Mouse (Mus musculus) CH12.LX (cell line): ENCODE results near the gene Cttnbp2. TPM values are rescaled to one million over a fixed set of nuclear protein-coding genes. Genes with fewer than 3 reads are reported as not detected.

ENCODE experiments used
- DNase-seq: peaks from one replicate; pipeline ENCODE4 v3.0.0-alpha.2; 2013; ENCODE audit errors: extremely low read depth
- H3K27ac ChIP-seq: 2 replicates; pipeline ENCODE4 v1.5.1; 2012; ENCODE audit warnings: low read depth, mild to moderate bottlenecking, control low read depth, moderate library complexity; ENCODE audit not compliant: insufficient read depth
- H3K27me3 ChIP-seq: replicated peaks from 2 replicates; pipeline ENCODE3; 2012; ENCODE audit warnings: inconsistent platforms
- H3K36me3 ChIP-seq, 2 experiments: replicated peaks in 1 of 2; 2 replicates each; pipeline versions ENCODE3 to v1.6.1; 2012; ENCODE audit warnings: inconsistent platforms in 1 of 2, low read length in 1 of 2, mild to moderate bottlenecking in 1 of 2, mixed read lengths in 1 of 2, moderate library complexity in 1 of 2; ENCODE audit not compliant: control insufficient read depth in 1 of 2, insufficient read depth in 1 of 2
- H3K4me1 ChIP-seq, 2 experiments: 2 replicates each; pipeline ENCODE4 v1.6.1; 2012; ENCODE audit warnings: inconsistent platforms in 1 of 2, moderate library complexity in 1 of 2; ENCODE audit not compliant: insufficient read depth in 2 of 2, control insufficient read depth in 1 of 2
- H3K4me2 ChIP-seq: 2 replicates; pipeline ENCODE4 v1.6.1; 2012; ENCODE audit warnings: low read depth, mild to moderate bottlenecking, control low read depth; ENCODE audit not compliant: poor library complexity, insufficient read depth, severe bottlenecking
- H3K4me3 ChIP-seq, 3 experiments: fragments of 150-350 bp in 1 of 3; sonication (generic) in 1 of 3; replicated peaks in 1 of 3; 2 replicates each; pipeline versions ENCODE3 to v1.5.1; 2011 to 2012; ENCODE audit warnings: low read depth in 2 of 3, low read length in 2 of 3, mild to moderate bottlenecking in 2 of 3, moderate library complexity in 2 of 3, control low read depth in 1 of 3, improper control_type of control experiment in 1 of 3, inconsistent platforms in 1 of 3, mixed read lengths in 1 of 3; ENCODE audit not compliant: poor library complexity in 1 of 3
- H3K79me2 ChIP-seq: replicated peaks from 2 replicates; pipeline ENCODE4 v1.6.1; 2012; ENCODE audit warnings: mild to moderate bottlenecking, moderate library complexity; ENCODE audit not compliant: control insufficient read depth, poor library complexity, insufficient read depth, severe bottlenecking; ENCODE audit errors: extremely low read depth
- H3K9ac ChIP-seq: 2 replicates; pipeline ENCODE4 v1.6.1; 2012; ENCODE audit warnings: low read depth, mild to moderate bottlenecking, control low read depth, moderate library complexity; ENCODE audit not compliant: insufficient read depth
- H3K9me3 ChIP-seq: replicated peaks from 2 replicates; pipeline ENCODE3; 2012; ENCODE audit warnings: low read length, inconsistent platforms, mixed read lengths
- BHLHE40 ChIP-seq: IDR thresholded peaks from 2 replicates; pipeline ENCODE4 v1.6.1; 2011; ENCODE audit warnings: mild to moderate bottlenecking, low read depth, low read length, improper control_type of control experiment
- CHD1 ChIP-seq: IDR thresholded peaks from 2 replicates; pipeline ENCODE4 v1.6.1; 2012; ENCODE audit warnings: low read depth, low read length, improper control_type of control experiment, inconsistent platforms
- CTCF ChIP-seq, 2 experiments: IDR thresholded peaks in 1 of 2; conservative IDR thresholded peaks in 1 of 2; 2 replicates each; pipeline ENCODE4 v1.5.1; 2011 to 2012; ENCODE audit warnings: low read depth in 2 of 2, low read length in 2 of 2, improper control_type of control experiment in 1 of 2, inconsistent platforms in 1 of 2, mild to moderate bottlenecking in 1 of 2, moderate library complexity in 1 of 2
- E2F4 ChIP-seq: IDR thresholded peaks from 2 replicates; pipeline ENCODE4 v1.6.1; 2011; ENCODE audit warnings: low read depth, low read length, improper control_type of control experiment; ENCODE audit not compliant: insufficient replicate concordance
- ELF1 ChIP-seq: IDR thresholded peaks from 2 replicates; pipeline ENCODE4 v1.6.1; 2014; ENCODE audit warnings: low read depth, mild to moderate bottlenecking, inconsistent platforms, low read length, improper control_type of control experiment
- EP300 ChIP-seq: IDR thresholded peaks from 2 replicates; pipeline ENCODE4 v1.6.1; 2011; ENCODE audit warnings: low read length, improper control_type of control experiment
- ETS1 ChIP-seq: conservative IDR thresholded peaks from 2 replicates; pipeline ENCODE4 v1.6.1; 2012; ENCODE audit warnings: low read depth, mild to moderate bottlenecking, inconsistent platforms, low read length, improper control_type of control experiment, moderate library complexity
- GABPA ChIP-seq: IDR thresholded peaks from 2 replicates; pipeline ENCODE4 v1.6.1; 2012; ENCODE audit warnings: low read depth, low read length, improper control_type of control experiment, inconsistent platforms; ENCODE audit not compliant: insufficient replicate concordance
- HCFC1 ChIP-seq: IDR thresholded peaks from 2 replicates; pipeline ENCODE4 v1.6.1; 2012; ENCODE audit warnings: low read depth, mild to moderate bottlenecking, inconsistent platforms, low read length, improper control_type of control experiment
- IRF4 ChIP-seq: IDR thresholded peaks from 2 replicates; pipeline ENCODE4 v1.6.1; 2014; ENCODE audit warnings: low read depth, mild to moderate bottlenecking, inconsistent platforms, low read length, improper control_type of control experiment
- JUND ChIP-seq: conservative IDR thresholded peaks from 2 replicates; pipeline ENCODE4 v1.6.1; 2011; ENCODE audit warnings: low read depth, low read length, improper control_type of control experiment
- KAT2A ChIP-seq: IDR thresholded peaks from 2 replicates; pipeline ENCODE4 v1.6.1; 2012; ENCODE audit warnings: low read length, improper control_type of control experiment, inconsistent platforms; ENCODE audit not compliant: insufficient replicate concordance
- MAX ChIP-seq: IDR thresholded peaks from 2 replicates; pipeline ENCODE4 v1.6.1; 2011; ENCODE audit warnings: low read length, improper control_type of control experiment
- MAZ ChIP-seq: IDR thresholded peaks from 2 replicates; pipeline ENCODE4 v1.6.1; 2012; ENCODE audit warnings: low read depth, mild to moderate bottlenecking, inconsistent platforms, low read length, improper control_type of control experiment, moderate library complexity
- MEF2A ChIP-seq: IDR thresholded peaks from 2 replicates; pipeline ENCODE4 v1.6.1; 2014; ENCODE audit warnings: low read depth, mild to moderate bottlenecking, inconsistent platforms, low read length, improper control_type of control experiment, borderline replicate concordance
- MYC ChIP-seq: IDR thresholded peaks from 2 replicates; pipeline ENCODE4 v1.6.1; 2011; ENCODE audit warnings: low read depth, mild to moderate bottlenecking, improper control_type of control experiment, low read length
- NRF1 ChIP-seq: IDR thresholded peaks from 2 replicates; pipeline ENCODE4 v1.6.1; 2014; ENCODE audit warnings: low read depth, mild to moderate bottlenecking, inconsistent platforms, low read length, improper control_type of control experiment, moderate library complexity
- PAX5 ChIP-seq: IDR thresholded peaks from 2 replicates; pipeline ENCODE4 v1.6.1; 2012; ENCODE audit warnings: low read length, inconsistent platforms, mixed read lengths
- POLR2A ChIP-seq: IDR thresholded peaks from 2 replicates; pipeline ENCODE4 v1.6.1; 2011; ENCODE audit warnings: low read depth, mild to moderate bottlenecking, improper control_type of control experiment, low read length
- RAD21 ChIP-seq: IDR thresholded peaks from 2 replicates; pipeline ENCODE4 v1.6.1; 2011; ENCODE audit warnings: low read depth, mild to moderate bottlenecking, low read length, improper control_type of control experiment, moderate library complexity
- RCOR1 ChIP-seq: conservative IDR thresholded peaks from 2 replicates; pipeline ENCODE4 v1.6.1; 2012; ENCODE audit warnings: low read depth, mild to moderate bottlenecking, inconsistent platforms, low read length, improper control_type of control experiment
- SMC3 ChIP-seq: IDR thresholded peaks from 2 replicates; pipeline ENCODE4 v1.6.1; 2011; ENCODE audit warnings: low read depth, low read length, improper control_type of control experiment
- TBP ChIP-seq: conservative IDR thresholded peaks from 2 replicates; pipeline ENCODE4 v1.6.1; 2011; ENCODE audit warnings: low read depth, low read length, improper control_type of control experiment
- UBTF ChIP-seq: IDR thresholded peaks from 2 replicates; pipeline ENCODE4 v1.6.1; 2012; ENCODE audit warnings: low read depth, mild to moderate bottlenecking, inconsistent platforms, low read length, improper control_type of control experiment, moderate library complexity
- USF1 ChIP-seq: IDR thresholded peaks from 2 replicates; pipeline ENCODE4 v1.6.1; 2014; ENCODE audit warnings: low read depth, mild to moderate bottlenecking, inconsistent platforms, low read length, improper control_type of control experiment
- USF2 ChIP-seq: conservative IDR thresholded peaks from 2 replicates; pipeline ENCODE4 v1.6.1; 2011; ENCODE audit warnings: low read depth, low read length, improper control_type of control experiment
- ZC3H11A ChIP-seq: IDR thresholded peaks from 2 replicates; pipeline ENCODE4 v1.6.1; 2012; ENCODE audit warnings: low read depth, mild to moderate bottlenecking, inconsistent platforms, low read length, improper control_type of control experiment
- ZNF384 ChIP-seq: IDR thresholded peaks from 2 replicates; pipeline ENCODE4 v1.6.1; 2012; ENCODE audit warnings: low read depth, low read length, improper control_type of control experiment, inconsistent platforms
- dilution Hi-C: fragments of 300-500 bp; cut with MboI; formaldehyde crosslinking; loops from 2 replicates; pipeline ENCODE4 v1.14.3; 2020; ENCODE audit warnings: low sequenced_read_pairs; ENCODE audit not compliant: extremely low pct_unique_long_range_greater_than_20kb, extremely low pct_ligation_motif_present
- in situ Hi-C: fragments of 300-500 bp; cut with MboI; formaldehyde crosslinking; loops from 3 replicates; pipeline ENCODE4 v1.14.3; 2019; ENCODE audit warnings: low sequenced_read_pairs, low pct_ligation_motif_present, low pct_unique_long_range_greater_than_20kb, mixed read lengths
- polyA plus RNA-seq: library from polyadenylated mRNA; unstranded; fragments of >175 nt; gene quantifications from 2 replicates; pipeline ENCODE4 v1.2.1, GENCODE M21; 2012; ENCODE audit warnings: low read depth; ENCODE audit not compliant: insufficient read length
- total RNA-seq, 2 experiments: library from RNA; depleted of rRNA; stranded (reverse); fragments of 300-350 nt in 1 of 2; fragments of >200 nt in 1 of 2; gene quantifications; 2 replicates each; pipeline ENCODE4 v1.2.3; 2012 to 2014

Gene Cttnbp2
- total and polyA plus RNA-seq, 3 experiments, result 1.1 to 1.7 (median 1.5) TPM

DNA sequence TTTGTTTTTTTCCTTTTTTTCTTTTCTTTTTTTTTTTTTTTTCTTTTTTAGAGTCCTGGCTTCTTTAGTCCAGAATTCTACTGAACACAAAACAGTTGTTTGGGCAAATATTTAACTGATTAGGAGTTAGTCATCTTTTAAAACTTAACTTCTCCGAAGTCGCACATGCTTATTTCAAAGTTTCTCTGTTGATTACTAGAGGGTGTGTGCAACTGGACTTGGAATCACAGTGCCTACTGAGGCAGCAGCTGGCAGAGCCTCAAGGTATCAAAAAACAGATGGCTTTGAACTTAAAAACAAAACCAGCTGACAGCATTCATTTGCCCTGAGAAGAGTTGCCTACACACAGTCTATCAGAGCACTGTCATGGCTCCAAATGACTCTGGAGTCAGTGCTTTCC, 82.8 kb downstream of the Cttnbp2 start:
- H3K27ac ChIP-seq, result no peak overlapping the region
- in situ Hi-C loops (loop anchor here (25.0 kb wide), 1 partner anchor 695 kb away; no protein-coding TSS in a partner anchor), dilution Hi-C loops (no loop called here)
- no peak overlapping the region for H3K4me3 ChIP-seq
- no peaks in the 10 kb centered on the region for H3K36me3 ChIP-seq
- no peak overlapping the region for H3K4me2 ChIP-seq
- no peaks in the 10 kb centered on the region for H3K9me3 ChIP-seq
- no peak for DNase-seq
- no peak overlapping the region for H3K9ac ChIP-seq
- H3K79me2 ChIP-seq, result no peaks in the 10 kb centered on the region
- no peaks in the 10 kb centered on the region for H3K27me3 ChIP-seq
- no peak for TF ChIP-seq ZNF384
- TF ChIP-seq NRF1, result no peak
- no peak for TF ChIP-seq POLR2A
- TF ChIP-seq ELF1, result no peak
- no peak for TF ChIP-seq GABPA
- TF ChIP-seq ZC3H11A, result no peak
- no peak for TF ChIP-seq PAX5
- no peak for TF ChIP-seq UBTF
- no peak for TF ChIP-seq MEF2A
- TF ChIP-seq CHD1, result no peak
- no peak for TF ChIP-seq HCFC1
- H3K4me1 ChIP-seq, result peaks cover 15 to 30% of the 10 kb centered on the region in 2 experiments

DNA sequence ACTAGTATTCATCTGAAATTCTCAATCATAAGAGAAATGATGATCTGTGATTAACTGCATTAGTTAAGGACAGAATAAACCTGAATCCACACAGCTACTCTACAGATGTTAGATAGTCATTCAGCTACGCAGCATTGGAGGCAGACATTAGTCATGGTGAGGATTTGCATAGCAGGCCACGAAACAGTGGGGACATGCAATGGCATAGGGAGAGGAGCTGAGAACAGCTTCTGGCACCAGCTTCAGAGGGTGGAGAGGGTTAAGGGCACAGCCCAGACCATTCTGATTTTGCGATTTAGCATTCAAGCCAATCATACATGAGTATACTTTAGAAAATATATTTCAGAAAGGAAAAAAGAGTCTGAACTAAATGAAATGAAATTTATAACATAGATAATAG, 84.6 kb downstream of the Cttnbp2 start:
- no peak overlapping the region for H3K4me2 ChIP-seq
- H3K79me2 ChIP-seq, result no peaks in the 10 kb centered on the region
- DNase-seq, result peak; percentile 75
- H3K27me3 ChIP-seq, result no peaks in the 10 kb centered on the region
- TF ChIP-seq MAZ (no peak), USF2 (no peak), TBP (0 out of 2 replicates have a peak, but pooled peaks have one; percentile 28), HCFC1 (no peak), MEF2A (0 out of 2 replicates have a peak, but pooled peaks have one; percentile 12), SMC3 (no peak), RAD21 (no peak), MYC (0 out of 2 replicates have a peak, but pooled peaks have one; percentile 4), IRF4 (peak; percentile 45; the same call in 1 of the 2 replicates), GABPA (no peak), BHLHE40 (peak; percentile 32; the same call in 1 of the 2 replicates), JUND (no peak), MAX (no peak), RCOR1 (no peak), CTCF (conservative IDR thresholded peaks at IDR 0.05 in 1 of 2, IDR thresholded peaks at IDR 0.05 in 1 of 2; ENCODE audit: low read depth in 2 of 2, low read length in 2 of 2) (no peak), ETS1 (0 out of 2 replicates have a peak, but pooled peaks have one; percentile 9), USF1 (no peak), EP300 (peak; percentile 57; the same call in 1 of the 2 replicates), KAT2A (no peak), E2F4 (no peak)
- no peak overlapping the region for H3K4me3 ChIP-seq
- no peaks in the 10 kb centered on the region for H3K9me3 ChIP-seq
- H3K27ac ChIP-seq, result no peak overlapping the region
- dilution Hi-C loops, result no loop called here
- no peak overlapping the region for H3K9ac ChIP-seq
- H3K4me1 ChIP-seq, result peaks cover 15 to 28% of the 10 kb centered on the region in 2 experiments
- in situ Hi-C loops, result loop anchor here (25.0 kb wide), 1 partner anchor 693 kb away; no protein-coding TSS in a partner anchor
- no peaks in the 10 kb centered on the region for H3K36me3 ChIP-seq
